Mouse (Mus musculus) ES-E14 (cell line): Measurements from ENCODE around the gene Uhrf1bp1l. TPM values are rescaled to one million over a fixed set of nuclear protein-coding genes. Genes with fewer than 3 reads are reported as not detected.

Experiments
- DNase-seq: peaks from one replicate; pipeline ENCODE4 v3.0.0-alpha.2; 2013; ENCODE audit warnings: low read depth, low spot score
- H3K27ac ChIP-seq: 2 replicates; pipeline ENCODE4 v1.5.1; 2012; ENCODE audit warnings: low read depth, mild to moderate bottlenecking, low read length, moderate library complexity, mixed read lengths; ENCODE audit not compliant: poor library complexity, insufficient read depth, severe bottlenecking
- H3K36me3 ChIP-seq: 2 replicates; pipeline ENCODE4 v1.6.1; 2012; ENCODE audit warnings: mild to moderate bottlenecking, low read length, moderate library complexity, mixed read lengths; ENCODE audit not compliant: control insufficient read depth, poor library complexity, insufficient read depth, severe bottlenecking
- H3K4me1 ChIP-seq, 2 experiments: fragments of 150-350 bp in 1 of 2; sonication (generic) in 1 of 2; 2 replicates each; pipeline ENCODE4 v1.6.1; 2012; ENCODE audit warnings: low read length in 2 of 2, mild to moderate bottlenecking in 1 of 2, mixed read lengths in 1 of 2; ENCODE audit not compliant: control insufficient read depth in 2 of 2, insufficient read depth in 2 of 2, poor library complexity in 1 of 2
- H3K4me3 ChIP-seq, 2 experiments: fragments of 150-350 bp in 1 of 2; sonication (generic) in 1 of 2; 2 replicates each; pipeline ENCODE4 v1.5.1; 2012; ENCODE audit warnings: low read length in 2 of 2, low read depth in 1 of 2, mild to moderate bottlenecking in 1 of 2, mixed read lengths in 1 of 2; ENCODE audit not compliant: insufficient read depth in 1 of 2, poor library complexity in 1 of 2, severe bottlenecking in 1 of 2
- H3K9ac ChIP-seq: 2 replicates; pipeline ENCODE4 v1.6.1; 2012; ENCODE audit warnings: low read depth, mild to moderate bottlenecking, low read length, mixed read lengths; ENCODE audit not compliant: poor library complexity, insufficient read depth, severe bottlenecking
- H3K9me3 ChIP-seq: fragments of 150-350 bp; sonication (generic); 2 replicates; pipeline ENCODE4 v1.6.1; 2012; ENCODE audit warnings: low read depth, mild to moderate bottlenecking, low read length; ENCODE audit not compliant: control insufficient read depth, insufficient read depth
- CHD2 ChIP-seq: IDR thresholded peaks from 2 replicates; pipeline ENCODE4 v1.6.1; 2014; ENCODE audit warnings: mild to moderate bottlenecking, low read depth, low read length, inconsistent platforms
- HCFC1 ChIP-seq: IDR thresholded peaks from 2 replicates; pipeline ENCODE4 v1.6.1; 2012; ENCODE audit warnings: low read length, inconsistent platforms, borderline replicate concordance; ENCODE audit not compliant: insufficient read depth
- MAFK ChIP-seq: IDR thresholded peaks from 2 replicates; pipeline ENCODE4 v1.6.1; 2014; ENCODE audit warnings: mild to moderate bottlenecking, low read depth, low read length, inconsistent platforms; ENCODE audit not compliant: insufficient read depth
- ZC3H11A ChIP-seq: IDR thresholded peaks from 2 replicates; pipeline ENCODE4 v1.6.1; 2012; ENCODE audit warnings: low read depth, mild to moderate bottlenecking, inconsistent platforms, low read length, borderline replicate concordance
- ZNF384 ChIP-seq: IDR thresholded peaks from 2 replicates; pipeline ENCODE4 v1.6.1; 2012; ENCODE audit warnings: low read depth, low read length, inconsistent platforms
- in situ Hi-C, 2 experiments: fragments of 600-800 bp; cut with MboI; formaldehyde crosslinking; loops; one replicate each; pipeline ENCODE4 v1.15.1; 2025; ENCODE audit warnings: low sequenced_read_pairs in 2 of 2, inconsistent platforms in 1 of 2; ENCODE audit not compliant: unreplicated experiment in 2 of 2
- total RNA-seq: library from RNA; depleted of rRNA; stranded (reverse); fragments of 300-350 nt; gene quantifications from 2 replicates; pipeline ENCODE4 v1.2.3, GENCODE M21; 2012; rRNA removed

Uhrf1bp1l gene
- total RNA-seq, 1 experiment: 32.3 TPM

DNA sequence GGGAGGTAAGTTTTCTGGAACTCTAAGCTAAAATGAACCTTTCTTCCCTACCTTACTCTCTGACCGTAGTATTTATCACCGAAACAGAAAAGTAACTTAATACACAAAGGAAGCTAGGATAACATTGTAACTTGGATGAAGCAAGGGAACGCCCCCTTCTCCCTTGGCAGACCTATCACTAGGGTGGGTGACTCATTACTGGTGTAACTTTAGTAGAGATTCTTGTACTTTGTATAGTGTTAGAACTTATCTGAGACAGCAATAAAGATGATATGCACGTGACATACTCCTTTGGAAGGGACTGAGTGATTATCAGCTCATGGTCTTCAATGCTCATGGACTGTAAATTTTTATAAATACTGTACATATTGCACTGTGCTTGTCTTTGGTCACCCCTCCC is 123.4 kb downstream of the Uhrf1bp1l start:
- no peak overlapping the region for H3K4me3 ChIP-seq

GRCm38 (mm10) chr10:89868836-89869235 is 124.0 kb downstream of the Uhrf1bp1l start:
- in situ Hi-C loops: no loop called here
- Histone ChIP-seq H3K36me3 (no peaks in the 10 kb centered on the region), H3K9ac (no peak overlapping the region), H3K9me3 (no peaks in the 10 kb centered on the region), H3K27ac (no peak overlapping the region), H3K4me1 (no peaks in the 10 kb centered on the region), H3K4me3 (no peak overlapping the region)
- no peak for DNase-seq
- TF ChIP-seq ZNF384: no peak
- TF ChIP-seq MAFK: no peak
- TF ChIP-seq CHD2: no peak
- TF ChIP-seq ZC3H11A: no peak
- TF ChIP-seq HCFC1: no peak

More for the DNA sequence above, 123.4 kb downstream of the Uhrf1bp1l start:
- Histone ChIP-seq H3K9me3 (no peaks in the 10 kb centered on the region), H3K9ac (no peak overlapping the region), H3K4me1 (no peaks in the 10 kb centered on the region), H3K27ac (no peak overlapping the region), H3K36me3 (no peaks in the 10 kb centered on the region)
- no peak for DNase-seq
- in situ Hi-C loops: no loop called here
- TF ChIP-seq ZNF384: no peak
- TF ChIP-seq HCFC1: no peak
- TF ChIP-seq ZC3H11A: no peak
- TF ChIP-seq CHD2: no peak
- TF ChIP-seq MAFK: no peak

Other genes starting within 250 kb of the Uhrf1bp1l start
- 0.21 TPM in 1 of 2 replicates, not detected in the other for gene Nr1h4, start 211.4 kb upstream of the Uhrf1bp1l start, total RNA-seq
- gene Slc17a8, start 123.7 kb upstream of the Uhrf1bp1l start, total RNA-seq: not detected in 2 replicates
- 14.5 and 17.7 TPM in 2 replicates for gene Scyl2, start 58.7 kb upstream of the Uhrf1bp1l start, total RNA-seq
- 13.8 and 17.2 TPM in 2 replicates for gene Actr6, start 12.7 kb upstream of the Uhrf1bp1l start, total RNA-seq
- gene Anks1b, start 128.5 kb downstream of the Uhrf1bp1l start, total RNA-seq: 2.6 and 3.9 TPM in 2 replicates